Mouse (Mus musculus): ENCODE data around the gene Cfap97d1. TPM values are rescaled to one million over a fixed set of nuclear protein-coding genes. Genes with fewer than 3 reads are reported as not detected.

Cfap97d1 gene
- total RNA-seq, 2 experiments from 2014 or later = not detected

- no peak for ATAC-seq (replicated peaks; ENCODE audit: poor library complexity, severe bottlenecking)
These were observed 47.1 kb downstream of the Cfap97d1 start for GRCm38 (mm10) chr11:102031149-102031548.

GRCm38 (mm10) chr11:102033055-102033591 is 49.0 kb downstream of the Cfap97d1 start:
- ATAC-seq (replicated peaks; ENCODE audit: poor library complexity, severe bottlenecking) = no peak

GRCm38 (mm10) chr11:102034887-102035286 is 50.8 kb downstream of the Cfap97d1 start:
- ATAC-seq (replicated peaks; ENCODE audit: poor library complexity, severe bottlenecking) = no peak

- no peak for ATAC-seq (replicated peaks; ENCODE audit: poor library complexity, severe bottlenecking)
These were observed 51.4 kb downstream of the Cfap97d1 start for GRCm38 (mm10) chr11:102035456-102035960.

GRCm38 (mm10) chr11:102036336-102036735 is 52.3 kb downstream of the Cfap97d1 start:
- no peak for ATAC-seq (replicated peaks; ENCODE audit: poor library complexity, severe bottlenecking)

GRCm38 (mm10) chr11:102037789-102038188 is 53.7 kb downstream of the Cfap97d1 start:
- ATAC-seq (replicated peaks; ENCODE audit: poor library complexity, severe bottlenecking) = no peak

- no peak for ATAC-seq (replicated peaks; ENCODE audit: poor library complexity, severe bottlenecking)
These were observed 55.5 kb downstream of the Cfap97d1 start for GRCm38 (mm10) chr11:102039487-102040137.

- ATAC-seq (replicated peaks; ENCODE audit: poor library complexity, severe bottlenecking) = peak; percentile 78
These were observed 56.1 kb downstream of the Cfap97d1 start for GRCm38 (mm10) chr11:102040138-102040524.

GRCm38 (mm10) chr11:102040646-102041045 is 56.6 kb downstream of the Cfap97d1 start:
- ATAC-seq (replicated peaks; ENCODE audit: poor library complexity, severe bottlenecking) = no peak

GRCm38 (mm10) chr11:102041350-102041949 is 57.4 kb downstream of the Cfap97d1 start, which contains the start of gene Cd300lg:
TSS of gene Cd300lg (plus strand) at chr11:102041509.
- peak; percentile 94 for ATAC-seq (replicated peaks; ENCODE audit: poor library complexity, severe bottlenecking)

Other genes with a start within 250 kb of the Cfap97d1 start
- not detected in 2 replicates for gene Etv4, start 198.9 kb upstream of the Cfap97d1 start, total RNA-seq (2014; fragmentation: Nextera tagmentation)
- gene Etv4, start 198.9 kb upstream of the Cfap97d1 start, total RNA-seq (2017) = not detected in 2 replicates
- not detected in 2 replicates for gene Meox1, start 89.9 kb upstream of the Cfap97d1 start, total RNA-seq (2014; fragmentation: Nextera tagmentation)
- gene Meox1, start 89.9 kb upstream of the Cfap97d1 start, total RNA-seq (2017) = not detected in 2 replicates
- gene Sost, start 17.3 kb upstream of the Cfap97d1 start, total RNA-seq (2014; fragmentation: Nextera tagmentation) = not detected in 2 replicates
- not detected in 2 replicates for gene Sost, start 17.3 kb upstream of the Cfap97d1 start, total RNA-seq (2017)
- 3.9 and 4.3 TPM in 2 replicates for gene Dusp3, start 2.7 kb downstream of the Cfap97d1 start, total RNA-seq (2014; fragmentation: Nextera tagmentation)
- gene Dusp3, start 2.7 kb downstream of the Cfap97d1 start, total RNA-seq (2017) = 0.95 and 1.1 TPM in 2 replicates
- gene Mpp3, start 44.2 kb downstream of the Cfap97d1 start, total RNA-seq (2014; fragmentation: Nextera tagmentation) = not detected in 2 replicates
- not detected in 2 replicates for gene Mpp3, start 44.2 kb downstream of the Cfap97d1 start, total RNA-seq (2017)
- 0.26 and 1.1 TPM in 2 replicates for gene Cd300lg, start 57.2 kb downstream of the Cfap97d1 start, total RNA-seq (2014; fragmentation: Nextera tagmentation)
- gene Cd300lg, start 57.2 kb downstream of the Cfap97d1 start, total RNA-seq (2017) = 0.36 and 2.0 TPM in 2 replicates
- not detected in 2 replicates for gene Mpp2, start 104.2 kb downstream of the Cfap97d1 start, total RNA-seq (2014; fragmentation: Nextera tagmentation)
- 0.04 TPM in 1 of 2 replicates, not detected in the other for gene Mpp2, start 104.2 kb downstream of the Cfap97d1 start, total RNA-seq (2017)
- gene Ppy, start 117.0 kb downstream of the Cfap97d1 start, total RNA-seq (2014; fragmentation: Nextera tagmentation) = not detected in 2 replicates
- not detected in 2 replicates for gene Ppy, start 117.0 kb downstream of the Cfap97d1 start, total RNA-seq (2017)
- gene Pyy, start 123.6 kb downstream of the Cfap97d1 start, total RNA-seq (2014; fragmentation: Nextera tagmentation) = not detected in 2 replicates
- gene Pyy, start 123.6 kb downstream of the Cfap97d1 start, total RNA-seq (2017) = not detected in 2 replicates
- gene Nags, start 161.2 kb downstream of the Cfap97d1 start, total RNA-seq (2014; fragmentation: Nextera tagmentation) = not detected in 2 replicates
- 0.04 TPM in 1 of 2 replicates, not detected in the other for gene Nags, start 161.2 kb downstream of the Cfap97d1 start, total RNA-seq (2017)
- 11.8 and 19.4 TPM in 2 replicates for gene Tmem101, start 172.1 kb downstream of the Cfap97d1 start, total RNA-seq (2014; fragmentation: Nextera tagmentation)
- 14.8 and 32.0 TPM in 2 replicates for gene Tmem101, start 172.1 kb downstream of the Cfap97d1 start, total RNA-seq (2017)
- gene Lsm12, start 201.0 kb downstream of the Cfap97d1 start, total RNA-seq (2014; fragmentation: Nextera tagmentation) = 109 and 123 TPM in 2 replicates
- 67.6 and 77.7 TPM in 2 replicates for gene Lsm12, start 201.0 kb downstream of the Cfap97d1 start, total RNA-seq (2017)
- 144 TPM in 2 replicates for gene G6pc3, start 205.3 kb downstream of the Cfap97d1 start, total RNA-seq (2014; fragmentation: Nextera tagmentation)
- gene G6pc3, start 205.3 kb downstream of the Cfap97d1 start, total RNA-seq (2017) = 61.1 and 61.6 TPM in 2 replicates
- 28.5 and 33.5 TPM in 2 replicates for gene Hdac5, start 245.9 kb downstream of the Cfap97d1 start, total RNA-seq (2014; fragmentation: Nextera tagmentation)
- gene Hdac5, start 245.9 kb downstream of the Cfap97d1 start, total RNA-seq (2017) = 15.8 and 26.3 TPM in 2 replicates